Mouse (Mus musculus): Measurements from ENCODE around the gene Wscd2.

DNA sequence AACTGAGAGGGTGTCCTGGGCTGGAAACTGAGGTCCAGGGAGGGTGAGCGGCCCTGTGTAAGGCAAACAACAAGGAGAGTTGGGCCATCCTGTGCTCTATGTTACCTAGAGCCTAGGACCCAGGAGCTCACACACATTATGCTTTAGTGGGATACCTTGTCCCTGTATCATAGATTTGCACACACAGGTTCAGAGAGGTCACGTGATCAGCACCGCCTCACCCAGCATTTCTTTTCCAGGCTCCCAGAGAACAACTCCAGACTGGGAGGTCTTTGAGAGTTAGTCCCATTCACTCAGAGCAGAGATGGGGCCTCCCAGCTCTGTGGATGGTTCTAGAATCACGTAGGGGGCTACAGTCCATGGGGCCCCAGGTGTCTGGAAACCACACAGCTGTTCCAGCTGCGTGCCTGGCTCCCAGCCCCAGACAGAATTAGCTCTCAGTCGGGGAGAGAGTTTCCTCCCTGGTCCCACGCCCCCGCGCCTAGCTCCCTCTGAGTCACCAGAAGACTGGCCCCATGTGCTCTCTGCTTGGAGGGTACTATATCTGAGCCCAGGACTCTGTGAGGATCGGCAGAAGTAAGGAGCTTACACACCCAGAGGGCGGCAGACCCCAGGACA lies 137.8 kb downstream of the Wscd2 start:
- TF ChIP-seq POLR2A (IDR thresholded peaks at IDR 0.05; ENCODE audit: control insufficient read depth, low read depth, low read length), result no peak
- no peak for TF ChIP-seq CTCF (IDR thresholded peaks at IDR 0.05; ENCODE audit: control insufficient read depth, insufficient read depth, insufficient replicate concordance, low read depth, low read length)

Data from testis, adult 2 months (tissue).